Mouse (Mus musculus) inflammation-experienced regulatory T-cells, adult 6 months (primary cell): Measurements from ENCODE around the gene C1qa. TPM values are rescaled to one million over a fixed set of nuclear protein-coding genes. Genes with fewer than 3 reads are reported as not detected.

Experiments used
- ATAC-seq: one replicate; pipeline ENCODE4 v1.8.0; 2017
- polyA plus RNA-seq, 3 experiments: library from polyadenylated mRNA; unstranded; fragments of 100-300 nt; shearing (Covaris generic); gene quantifications; one replicate each; pipeline ENCODE4 v1.2.1; 2017

Gene C1qa
- polyA plus RNA-seq, 3 experiments from 2014 or later: 0.93 TPM; not detected in 2

- no peak for ATAC-seq
Measured at GRCm38 (mm10) chr4:136899154-136899553, 551 bp upstream of the C1qa start.

DNA sequence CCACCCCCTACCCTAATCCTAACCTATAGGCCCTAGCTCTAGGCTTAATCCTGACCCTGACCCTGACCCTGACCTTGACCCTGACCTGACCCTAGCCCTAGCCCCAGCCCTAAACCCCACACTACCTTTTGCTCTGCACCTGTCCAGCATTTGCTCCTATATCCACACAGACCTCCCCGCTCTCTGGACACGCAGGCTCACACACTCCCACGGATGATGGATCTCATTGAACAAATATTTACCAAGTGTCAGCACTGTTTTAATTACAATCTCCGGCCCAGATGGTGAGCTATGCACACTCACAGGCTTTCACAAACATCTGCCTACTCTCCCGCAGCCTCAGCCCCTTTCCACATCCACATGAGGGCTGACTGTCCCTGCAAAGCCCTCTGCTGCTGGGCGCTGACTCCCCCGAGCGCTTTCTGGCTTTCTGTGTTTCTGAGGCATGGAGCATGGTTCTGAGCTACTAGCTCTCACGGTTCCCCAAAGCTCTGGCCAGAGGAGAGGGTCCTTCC is 462 bp downstream of the C1qa start:
- ATAC-seq: no peak

DNA sequence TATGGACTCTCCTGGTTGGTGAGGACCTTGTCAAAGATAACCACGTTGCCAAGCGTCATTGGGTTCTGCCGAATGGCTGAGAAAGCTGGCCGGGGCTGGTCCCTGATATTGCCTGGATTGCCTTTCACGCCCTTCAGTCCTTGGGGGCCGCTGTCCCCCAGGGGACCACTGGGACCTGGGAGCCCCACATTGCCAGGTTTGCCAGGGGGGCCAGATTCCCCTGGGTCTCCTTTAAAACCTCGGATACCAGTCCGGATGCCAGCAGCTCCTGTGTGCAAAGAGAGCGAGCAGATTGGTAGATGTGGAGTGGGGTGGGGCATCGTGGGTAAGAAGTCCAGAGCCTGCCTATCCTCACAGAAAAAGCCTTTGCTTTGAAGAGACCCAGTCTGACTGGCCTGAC is 2.1 kb downstream of the C1qa start:
- no peak for ATAC-seq

GRCm38 (mm10) chr4:136895861-136896260 is 2.7 kb downstream of the C1qa start:
- ATAC-seq: no peak

DNA sequence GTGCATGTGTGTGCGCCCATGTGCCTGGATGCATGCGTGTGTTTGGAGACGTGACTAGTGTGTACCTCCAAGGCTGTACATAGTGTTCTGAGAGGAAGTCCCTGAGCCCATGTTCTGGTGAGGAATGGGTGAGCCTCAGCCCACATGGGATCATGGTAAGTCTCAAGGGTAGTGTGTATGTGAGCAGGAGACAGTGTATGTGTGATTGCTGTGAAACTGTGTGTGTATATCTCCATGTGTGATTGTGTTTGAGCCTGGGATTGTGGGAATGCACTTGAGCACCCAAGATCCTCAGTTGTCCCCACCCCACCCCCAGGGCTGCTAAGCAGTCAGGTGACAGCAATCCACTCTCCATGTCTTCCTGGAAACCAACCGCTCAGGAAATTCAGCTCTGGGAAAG is 3.8 kb downstream of the C1qa start:
- ATAC-seq: no peak

DNA sequence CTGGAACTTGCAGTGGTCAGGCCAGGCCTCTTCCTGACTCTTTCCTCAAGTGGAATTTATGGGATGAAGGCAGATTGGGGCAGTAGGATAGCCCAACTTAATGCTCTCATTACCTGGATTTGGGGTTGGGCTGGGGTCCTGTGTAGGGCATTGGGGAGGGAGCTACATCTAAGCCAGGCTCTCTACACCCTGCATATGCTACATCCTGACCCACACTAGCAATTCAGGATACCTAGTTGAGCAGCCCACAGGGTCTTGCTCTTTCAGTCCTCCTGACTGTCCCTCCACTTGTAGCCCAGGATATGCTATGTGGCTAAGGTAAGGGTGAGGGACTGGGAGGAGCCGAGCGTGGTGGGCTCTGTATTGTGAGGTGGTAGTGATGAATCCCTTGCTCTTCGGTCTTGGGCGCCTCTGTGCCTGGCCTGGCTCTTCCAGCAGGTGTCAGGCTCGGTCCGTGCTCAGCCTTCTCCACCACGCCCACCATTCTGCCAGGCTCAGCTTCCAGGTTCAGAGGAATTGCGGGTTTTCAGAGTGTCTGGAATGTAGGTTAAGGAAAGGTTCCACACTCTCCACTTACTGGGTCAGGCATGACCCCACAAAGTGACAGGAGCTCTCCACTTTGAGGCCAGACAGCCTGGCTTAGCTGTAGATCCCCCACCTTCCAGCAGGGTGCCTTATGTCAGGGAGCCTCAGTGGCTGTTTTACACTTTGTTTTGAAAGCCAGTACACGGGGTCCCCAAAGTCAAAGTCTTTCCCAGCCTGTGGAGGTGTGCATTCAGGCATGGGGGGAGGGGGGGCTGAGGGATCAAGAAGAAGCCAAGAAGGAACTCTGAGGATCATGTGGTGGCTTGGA is 4.7 kb downstream of the C1qa start:
- no peak for ATAC-seq

DNA sequence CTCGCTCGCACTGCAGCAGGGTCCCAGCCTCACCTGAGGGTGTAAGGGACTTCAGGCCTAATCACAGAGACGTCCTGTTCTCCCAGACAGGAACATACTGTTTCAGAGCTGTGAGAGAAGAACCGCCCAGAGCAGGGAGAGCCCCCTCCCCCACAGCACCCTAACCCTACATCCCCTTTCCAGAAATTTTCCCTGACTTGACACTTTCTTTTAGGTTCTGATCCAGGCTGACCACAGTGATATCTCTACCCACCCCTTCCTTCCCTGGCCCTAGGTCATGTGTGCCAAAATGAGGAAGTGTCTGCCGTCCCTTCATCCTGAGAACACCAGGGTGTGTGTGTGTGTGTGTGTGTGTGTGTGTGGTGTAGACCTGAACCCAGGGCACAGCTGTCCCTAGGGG is 5.8 kb downstream of the C1qa start, which contains the start of gene C1qc:
Gene C1qc (minus strand): TSS at position 255 of the 400 bp plus-strand sequence.
- ATAC-seq: no peak

DNA sequence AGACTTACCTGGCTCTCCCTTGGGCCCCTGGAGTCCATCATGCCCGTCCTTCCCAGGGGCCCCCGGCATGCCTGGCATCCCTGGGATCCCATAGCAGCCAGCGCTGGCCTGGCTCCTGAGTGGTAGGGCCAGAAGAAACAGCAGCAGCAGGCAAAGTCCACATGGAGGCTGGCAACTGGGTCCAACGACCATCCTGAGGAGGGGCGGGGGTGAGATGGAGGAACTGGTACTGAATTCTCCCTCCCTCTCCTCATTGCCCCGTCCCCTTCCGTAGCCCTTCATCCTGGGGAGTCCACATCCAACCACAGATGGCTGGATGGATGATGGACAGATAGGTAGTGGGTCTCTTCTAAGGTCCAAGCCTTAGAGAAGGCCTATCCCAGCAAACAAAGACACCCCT is 6.2 kb downstream of the C1qa start:
- ATAC-seq: no peak

- ATAC-seq: no peak
Measured at GRCm38 (mm10) chr4:136891115-136891514, 7.5 kb downstream of the C1qa start.

DNA sequence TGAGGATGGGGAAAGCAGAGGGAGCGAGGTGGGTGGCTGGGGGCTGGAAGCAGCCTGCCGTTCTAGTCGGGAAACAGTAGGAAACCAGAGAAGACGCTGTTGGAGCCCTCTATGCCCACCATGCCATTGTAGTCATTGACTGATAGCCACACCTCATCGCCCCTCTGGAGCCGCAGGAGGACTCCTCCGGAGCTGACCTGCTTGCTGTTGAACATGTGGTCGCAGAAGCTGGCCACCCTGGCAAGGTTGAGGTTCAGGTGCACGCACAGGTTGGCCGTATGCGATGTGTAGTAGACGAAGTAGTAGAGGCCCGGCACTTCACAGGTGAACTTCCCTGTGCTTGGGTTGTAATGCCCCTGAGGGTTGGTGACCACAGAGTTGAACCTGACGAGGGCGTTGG is 8.6 kb downstream of the C1qa start:
- ATAC-seq: no peak

DNA sequence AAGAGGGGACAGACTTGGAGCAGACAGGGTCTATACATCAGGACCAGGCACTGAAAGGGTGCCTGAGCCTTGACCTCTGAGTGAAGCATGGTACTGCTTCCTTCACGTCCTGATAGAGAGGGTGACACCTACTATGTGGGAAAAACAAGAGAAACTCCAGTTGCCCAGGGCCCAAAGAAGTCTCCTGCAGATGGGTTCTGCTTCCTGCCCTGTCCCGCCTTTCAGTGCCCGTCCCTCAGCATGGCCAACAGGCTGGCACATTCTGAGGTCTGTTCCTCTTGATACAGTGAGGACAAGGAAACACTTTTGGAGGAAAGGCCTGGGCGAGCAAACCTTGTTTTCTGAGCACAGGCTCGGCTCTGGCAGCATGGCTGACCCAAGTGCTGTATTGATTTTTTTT is 10.9 kb downstream of the C1qa start:
- ATAC-seq: no peak

DNA sequence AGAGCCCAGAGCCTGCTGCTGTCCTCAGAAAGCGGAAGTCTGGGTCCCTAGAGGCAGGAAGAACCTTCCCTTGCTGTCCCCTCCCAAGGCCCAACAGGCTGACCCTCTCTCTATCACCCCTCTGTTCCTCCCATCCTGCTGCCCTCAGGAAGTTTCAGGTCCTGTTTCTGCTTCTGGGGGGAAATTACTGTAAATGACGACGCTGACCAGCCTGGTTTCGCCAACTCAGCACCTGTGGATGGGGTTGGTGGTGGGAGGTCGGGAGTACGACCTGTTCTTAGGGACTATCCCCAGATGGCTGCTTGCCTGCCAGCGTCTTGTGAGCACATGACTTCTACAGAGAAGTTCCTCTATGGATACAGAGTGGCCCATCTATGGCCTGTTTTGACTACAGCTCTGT is 12.5 kb downstream of the C1qa start, which contains the start of gene C1qb:
Gene C1qb (minus strand): TSS at position 87 of the 400 bp plus-strand sequence.
- ATAC-seq: no peak

DNA sequence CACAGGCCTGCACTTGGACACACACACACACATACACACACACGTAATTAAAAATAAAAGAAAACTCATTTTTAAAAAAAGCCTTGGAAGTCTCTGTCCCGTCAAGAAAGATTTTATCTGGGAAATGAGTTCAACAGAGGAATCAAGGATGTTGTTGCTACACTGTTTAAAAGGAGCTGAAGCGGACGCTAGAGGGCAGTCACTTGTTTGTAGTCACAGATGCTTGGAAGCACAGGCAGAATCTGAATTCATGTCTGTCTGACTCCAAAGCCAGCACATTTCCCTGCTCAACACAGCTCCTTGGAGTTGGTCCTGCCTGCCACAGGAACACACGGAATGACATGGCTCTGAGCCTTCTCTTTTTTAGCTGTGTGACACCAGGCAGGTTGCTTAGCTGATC is 20.0 kb downstream of the C1qa start:
- ATAC-seq: no peak

- ATAC-seq: no peak
Measured at GRCm38 (mm10) chr4:136878171-136878570, 20.4 kb downstream of the C1qa start.

GRCm38 (mm10) chr4:136876971-136877370 is 21.6 kb downstream of the C1qa start:
- ATAC-seq: no peak

- no peak for ATAC-seq
Measured at GRCm38 (mm10) chr4:136875012-136875411, 23.6 kb downstream of the C1qa start.

- no peak for ATAC-seq
Measured at GRCm38 (mm10) chr4:136868371-136868770, 30.2 kb downstream of the C1qa start.

DNA sequence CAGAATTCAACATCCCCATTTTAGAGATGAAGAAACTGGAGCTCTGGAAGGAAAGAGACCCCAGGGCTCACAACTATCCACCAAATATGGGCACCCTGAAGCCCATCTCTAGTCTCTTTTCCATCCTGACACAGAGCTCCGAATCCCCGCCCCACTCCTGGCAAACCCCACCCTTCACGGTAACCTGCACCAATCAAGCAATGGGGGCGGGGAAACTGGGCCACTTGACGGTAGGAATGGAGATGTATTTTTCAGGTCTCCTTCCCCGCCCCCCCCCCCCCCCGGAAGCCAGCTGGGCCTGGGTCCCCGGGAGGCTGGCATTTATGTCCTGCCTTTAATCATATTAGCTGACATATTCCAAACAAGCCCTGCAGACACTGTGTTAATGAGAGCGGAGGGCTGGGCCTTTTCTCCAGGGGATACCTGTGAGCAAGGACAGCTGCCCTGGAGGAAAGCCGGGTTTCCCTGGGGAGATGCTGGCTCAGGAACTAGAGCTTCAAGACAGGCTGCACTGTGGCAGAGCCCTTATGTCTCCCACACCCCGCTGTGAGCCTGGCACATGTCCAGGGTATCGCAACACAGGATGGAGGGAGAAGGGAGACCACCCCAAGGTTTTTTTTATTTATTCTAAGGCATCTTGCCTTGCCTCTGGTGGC is 30.8 kb downstream of the C1qa start:
- no peak for ATAC-seq

GRCm38 (mm10) chr4:136865531-136865930 is 33.1 kb downstream of the C1qa start:
- no peak for ATAC-seq

- ATAC-seq: no peak
Measured at GRCm38 (mm10) chr4:136864751-136865470, 33.7 kb downstream of the C1qa start.

DNA sequence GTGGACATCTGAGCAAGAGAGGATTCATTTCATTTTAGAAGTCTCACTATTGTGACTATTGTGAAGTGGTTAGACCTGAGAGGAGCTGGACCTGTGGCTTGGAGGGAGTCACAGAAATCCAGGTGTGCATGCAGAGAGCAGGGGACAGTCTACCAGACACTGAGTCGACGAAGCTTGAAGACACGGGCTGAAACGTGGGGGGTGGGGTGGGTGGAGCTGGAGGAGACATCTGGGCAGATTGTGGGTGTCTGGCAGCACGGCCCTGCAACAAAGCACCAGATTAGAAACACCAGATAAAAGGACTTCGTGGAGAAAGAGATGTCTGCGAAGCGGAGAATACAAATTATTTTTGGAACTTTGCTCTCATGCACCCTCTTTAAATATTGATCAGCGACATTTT is 35.1 kb downstream of the C1qa start:
- ATAC-seq: no peak

DNA sequence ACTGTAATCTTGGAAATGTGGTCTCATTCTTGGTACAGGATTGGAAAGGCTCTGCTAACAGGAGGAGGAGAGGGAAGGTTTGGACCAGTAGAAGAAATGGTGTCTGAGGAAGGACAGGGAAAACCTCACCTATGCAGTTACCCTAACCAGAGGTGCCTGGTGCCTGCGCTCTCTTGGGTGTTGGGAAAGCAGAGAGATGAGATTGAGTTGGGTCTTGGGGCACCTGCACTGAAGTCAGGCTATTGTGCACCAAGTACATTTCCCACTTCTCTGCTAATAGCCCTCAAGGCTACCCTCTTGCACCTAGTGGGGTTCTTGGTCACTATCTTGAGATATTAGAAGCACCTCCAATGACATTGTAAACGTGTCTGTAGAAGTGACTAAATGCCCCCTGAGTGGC is 36.2 kb downstream of the C1qa start:
- no peak for ATAC-seq

- no peak for ATAC-seq
Measured at GRCm38 (mm10) chr4:136861806-136862205, 36.8 kb downstream of the C1qa start.
